Mouse (Mus musculus) myocyte (in vitro differentiated cells): Measurements from ENCODE around the gene Gck.

Experiments
- CEBPB ChIP-seq: IDR thresholded peaks from 2 replicates; pipeline ENCODE4 v1.6.1; 2011; ENCODE audit warnings: mild to moderate bottlenecking, moderate library complexity; ENCODE audit not compliant: poor library complexity, insufficient read depth, severe bottlenecking
- MYOD1 ChIP-seq, 3 experiments: IDR thresholded peaks; one replicate each; pipeline ENCODE4 v1.6.1; 2011; ENCODE audit warnings: control low read depth in 2 of 3, low read depth in 2 of 3, mild to moderate bottlenecking in 2 of 3, moderate library complexity in 1 of 3; ENCODE audit not compliant: insufficient read length in 2 of 3, control insufficient read depth in 1 of 3
- MYOG ChIP-seq, 3 experiments: IDR thresholded peaks; one replicate each; pipeline ENCODE4 v1.6.1; 2011; ENCODE audit warnings: control low read depth in 2 of 3, low read depth in 2 of 3, mild to moderate bottlenecking in 2 of 3; ENCODE audit not compliant: insufficient read length in 2 of 3, control insufficient read depth in 1 of 3, insufficient read depth in 1 of 3
- POLR2A ChIP-seq: IDR thresholded peaks from one replicate; pipeline ENCODE4 v1.6.1; 2011; ENCODE audit warnings: low read depth, mild to moderate bottlenecking, control low read depth, moderate library complexity; ENCODE audit not compliant: insufficient read length
- TCF12 ChIP-seq: IDR thresholded peaks from one replicate; pipeline ENCODE4 v1.6.1; 2011; ENCODE audit warnings: mild to moderate bottlenecking, control low read depth; ENCODE audit not compliant: poor library complexity, insufficient read depth, severe bottlenecking

- no peak for TF ChIP-seq POLR2A
- TF ChIP-seq MYOD1 (IDR thresholded peaks at IDR 0.05; ENCODE audit: control insufficient read depth in 1 of 3, insufficient read length in 2 of 3, low read depth in 2 of 3) = no peak
- TF ChIP-seq CEBPB = no peak
- TF ChIP-seq MYOG (IDR thresholded peaks at IDR 0.05; ENCODE audit: control insufficient read depth in 1 of 3, insufficient read depth in 1 of 3, insufficient read length in 2 of 3, low read depth in 2 of 3) = no peak
- TF ChIP-seq TCF12 = no peak
Observed at GRCm38 (mm10) chr11:5949586-5950352, at the start of gene Gck.
